Mouse (Mus musculus) CD4-positive, CD25-positive, alpha-beta regulatory T cell, adult 4 months (primary cell): ENCODE measurements around the gene Gm8660. TPM values are rescaled to one million over a fixed set of nuclear protein-coding genes. Genes with fewer than 3 reads are reported as not detected.
"Not testable (repeated sequence)": the region's sequence is repeated elsewhere in the genome, so short reads cannot be mapped to it uniquely, and the experiment has no call there.

Experiments
- ATAC-seq: one replicate; pipeline ENCODE4 v1.8.0; 2017
- polyA plus RNA-seq, 2 experiments: library from polyadenylated mRNA; unstranded; fragments of 100-300 nt; shearing (Covaris generic); gene quantifications; one replicate each; pipeline ENCODE4 v1.2.1; 2017

Gene Gm8660
- not detected for polyA plus RNA-seq

DNA sequence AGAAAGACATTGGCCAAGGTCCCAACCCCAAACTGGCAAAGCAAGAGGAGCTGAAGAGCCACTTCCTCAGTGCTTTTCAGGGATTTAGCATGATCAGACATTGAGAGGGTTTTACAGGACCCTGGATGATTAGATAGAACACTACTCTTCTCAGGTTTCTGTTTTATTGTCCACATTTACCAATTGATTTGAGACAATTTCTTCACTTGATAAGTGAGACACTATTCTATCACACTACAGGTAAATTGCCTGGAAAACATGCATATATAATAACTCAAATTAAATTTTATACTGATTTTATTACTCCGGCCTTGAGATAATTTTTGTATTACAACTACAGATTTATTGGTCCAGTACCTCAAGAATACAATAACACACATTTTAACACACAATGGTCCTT is at the start of gene Gm8660:
Gene Gm8660 (minus strand): TSS at position 101 of the 400 bp plus-strand sequence.
- not testable (repeated sequence) for ATAC-seq

DNA sequence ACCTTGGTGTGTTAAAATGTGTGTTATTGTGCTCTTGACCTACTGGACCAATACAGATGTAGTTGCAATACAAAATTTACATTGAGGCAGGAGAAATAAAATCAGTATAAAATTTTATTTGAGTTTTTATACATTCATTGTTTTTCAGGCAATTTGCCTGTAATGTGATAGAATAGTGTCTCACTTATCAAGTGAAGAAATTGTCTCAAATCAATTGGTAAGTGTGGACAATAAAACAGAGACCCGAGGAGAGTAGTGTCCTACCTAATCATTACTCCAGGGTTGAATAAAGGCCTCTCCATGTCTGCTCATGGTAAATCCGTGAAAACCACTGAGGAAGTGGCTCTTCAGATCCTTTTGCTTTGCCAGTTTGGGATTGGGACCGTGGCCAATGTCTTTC is 42.4 kb upstream of the Gm8660 start, which contains the start of gene Vmn1r148:
Gene Vmn1r148 (plus strand): TSS at position 301 of the 400 bp plus-strand sequence.
- not testable (repeated sequence) for ATAC-seq

DNA sequence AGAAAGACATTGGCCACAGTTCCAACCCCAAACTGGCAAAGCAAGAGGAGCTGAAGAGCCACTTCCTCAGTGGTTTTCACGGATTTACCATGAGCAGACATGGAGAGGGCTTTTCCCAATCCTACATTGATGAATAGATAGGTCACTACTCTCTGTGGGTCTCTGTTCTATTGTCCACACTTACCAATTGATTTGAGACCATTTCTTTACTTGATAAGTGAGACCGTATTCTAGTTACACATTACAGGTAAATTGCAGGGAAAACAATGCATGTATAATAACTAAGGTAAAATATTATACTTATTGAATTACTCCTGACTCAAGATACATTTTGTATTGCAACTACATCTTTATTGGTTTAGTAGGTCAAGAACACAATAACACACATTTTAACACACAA is 41.2 kb downstream of the Gm8660 start, which contains the start of gene Gm4187:
Gene Gm4187 (minus strand): TSS at position 101 of the 400 bp plus-strand sequence.
- ATAC-seq, result not testable (repeated sequence)

Other genes with a start within 250 kb of the Gm8660 start
- gene Gm10666, start 236.3 kb downstream of the Gm8660 start, polyA plus RNA-seq, result not detected
- not detected for gene Vmn1r142, start 207.0 kb downstream of the Gm8660 start, polyA plus RNA-seq
- gene Vmn1r143, start 181.7 kb downstream of the Gm8660 start, polyA plus RNA-seq, result not detected
- gene Gm8653, start 169.8 kb downstream of the Gm8660 start, polyA plus RNA-seq, result not detected
- not detected for gene Gm8453, start 141.6 kb downstream of the Gm8660 start, polyA plus RNA-seq
- not detected for gene Gm4187, start 41.3 kb downstream of the Gm8660 start, polyA plus RNA-seq
- gene Vmn1r148, start 42.5 kb upstream of the Gm8660 start, polyA plus RNA-seq, result not detected
- gene Vmn1r149, start 67.2 kb upstream of the Gm8660 start, polyA plus RNA-seq, result not detected
- not detected for gene Gm10665, start 93.0 kb upstream of the Gm8660 start, polyA plus RNA-seq
- not detected for gene Vmn1r151, start 128.6 kb upstream of the Gm8660 start, polyA plus RNA-seq
- gene Vmn1r152, start 151.9 kb upstream of the Gm8660 start, polyA plus RNA-seq, result not detected
- not detected for gene Gm8677, start 163.8 kb upstream of the Gm8660 start, polyA plus RNA-seq
- not detected for gene Gm4201, start 194.3 kb upstream of the Gm8660 start, polyA plus RNA-seq
- not detected for gene Gm4565, start 217.1 kb upstream of the Gm8660 start, polyA plus RNA-seq